Mouse (Mus musculus) heart, embryonic 14.5 days (tissue): ENCODE results near the gene Mthfd1l. TPM values are rescaled to one million over a fixed set of nuclear protein-coding genes. Genes with fewer than 3 reads are reported as not detected.
A peak's percentile ranks its signal among the peaks of the same experiment; 100 is the strongest.
"Not testable (repeated sequence)": the region's sequence is repeated elsewhere in the genome, so short reads cannot be mapped to it uniquely, and the experiment has no call there.

ENCODE experiments used
- ATAC-seq: fragments of 200-750 bp; cut with Nextera tagmentation; 2 replicates; pipeline ENCODE4 v1.8.0; 2017; ENCODE audit warnings: low read depth, moderate TSS enrichment; ENCODE audit not compliant: insufficient number of reproducible peaks, insufficient read depth, low FRiP score
- H3K27ac ChIP-seq, 2 experiments: fragments of 200-500 bp in 1 of 2; fragments of 300-500 bp in 1 of 2; sonication (generic) in 1 of 2; replicated peaks in 1 of 2; 2 replicates each; pipeline ENCODE4 v1.5.1; 2012 to 2014; ENCODE audit warnings: low read depth in 2 of 2, low read length in 2 of 2, control low read depth in 1 of 2, mild to moderate bottlenecking in 1 of 2, mixed read lengths in 1 of 2; ENCODE audit not compliant: control insufficient read depth in 1 of 2, insufficient read depth in 1 of 2
- H3K27me3 ChIP-seq: fragments of 300-500 bp; sonication (generic); 2 replicates; pipeline ENCODE4 v1.6.1; 2014; ENCODE audit warnings: mild to moderate bottlenecking, low read length, control low read depth; ENCODE audit not compliant: control insufficient read depth, insufficient read depth
- H3K36me3 ChIP-seq: fragments of 300-500 bp; sonication (generic); 2 replicates; pipeline ENCODE4 v1.6.1; 2014; ENCODE audit warnings: mild to moderate bottlenecking, control low read depth, low read length, mixed read lengths; ENCODE audit not compliant: control insufficient read depth, insufficient read depth
- H3K4me1 ChIP-seq, 2 experiments: fragments of 200-500 bp in 1 of 2; fragments of 300-500 bp in 1 of 2; sonication (generic) in 1 of 2; 2 replicates each; pipeline ENCODE4 v1.6.1; 2012 to 2014; ENCODE audit warnings: low read length in 2 of 2, control low read depth in 1 of 2, mixed read lengths in 1 of 2; ENCODE audit not compliant: control insufficient read depth in 2 of 2, insufficient read depth in 2 of 2
- H3K4me2 ChIP-seq: fragments of 300-500 bp; sonication (generic); 2 replicates; pipeline ENCODE4 v1.6.1; 2014; ENCODE audit warnings: mild to moderate bottlenecking, low read length
- H3K4me3 ChIP-seq, 2 experiments: fragments of 200-500 bp in 1 of 2; fragments of 300-500 bp in 1 of 2; sonication (generic) in 1 of 2; 2 replicates each; pipeline ENCODE4 v1.5.1; 2012 to 2014; ENCODE audit warnings: low read length in 2 of 2, mild to moderate bottlenecking in 2 of 2, control low read depth in 1 of 2, low read depth in 1 of 2, moderate library complexity in 1 of 2; ENCODE audit not compliant: control insufficient read depth in 1 of 2, insufficient read depth in 1 of 2
- H3K9ac ChIP-seq: fragments of 300-500 bp; sonication (generic); 2 replicates; pipeline ENCODE4 v1.6.1; 2014; ENCODE audit warnings: mild to moderate bottlenecking, low read length
- H3K9me3 ChIP-seq: fragments of 300-500 bp; sonication (generic); 2 replicates; pipeline ENCODE4 v1.6.1; 2016; ENCODE audit warnings: low read length, control low read depth; ENCODE audit not compliant: control insufficient read depth
- WGBS: fragments of 180-500 bp; shearing (Covaris S2); extraction: QIAGEN DNeasy Blood & Tissue Kit; methylation state at CpG from one replicate; pipeline ENCODE4 v1.1.7; 2014; 5-methylcytosine and 5-hydroxymethylcytosine counted together
- polyA plus RNA-seq: library from polyadenylated mRNA; unstranded; fragments of >200 nt; fragmentation: Nextera tagmentation; extraction: Ambion mirVana; gene quantifications from 2 replicates; pipeline ENCODE4 v1.2.1, GENCODE M21; 2014

Mthfd1l gene
- polyA plus RNA-seq, 1 experiment from 2014 or later, result 8.8 TPM

GRCm38 (mm10) chr10:4199926-4200325, 227.0 kb downstream of the Mthfd1l start:
- no peak for ATAC-seq
- no peak overlapping the region for H3K4me3 ChIP-seq
- H3K4me1 ChIP-seq, result no peaks in the 10 kb centered on the region
- no peak overlapping the region for H3K27ac ChIP-seq
- H3K27me3 ChIP-seq, result no peaks in the 10 kb centered on the region
- H3K36me3 ChIP-seq, result no peaks in the 10 kb centered on the region
- H3K4me2 ChIP-seq, result no peak overlapping the region
- no peaks in the 10 kb centered on the region for H3K9me3 ChIP-seq
- 75% methylated on average over 6 of the region's 6 CpGs for WGBS
- H3K9ac ChIP-seq, result no peak overlapping the region

GRCm38 (mm10) chr10:4200546-4201104, 227.7 kb downstream of the Mthfd1l start:
- H3K36me3 ChIP-seq, result no peaks in the 10 kb centered on the region
- ATAC-seq, result no peak
- H3K4me3 ChIP-seq, result no peak overlapping the region
- no peaks in the 10 kb centered on the region for H3K4me1 ChIP-seq
- H3K27ac ChIP-seq, result no peak overlapping the region
- H3K9ac ChIP-seq, result no peak overlapping the region
- H3K9me3 ChIP-seq, result no peaks in the 10 kb centered on the region
- no peaks in the 10 kb centered on the region for H3K27me3 ChIP-seq
- WGBS, result 83% methylated on average over 5 of the region's 5 CpGs
- H3K4me2 ChIP-seq, result no peak overlapping the region

- Histone ChIP-seq H3K9me3 (no peaks in the 10 kb centered on the region), H3K27me3 (no peaks in the 10 kb centered on the region), H3K4me2 (no peak overlapping the region), H3K9ac (no peak overlapping the region), H3K4me3 (no peak overlapping the region), H3K4me1 (no peaks in the 10 kb centered on the region), H3K27ac (no peak overlapping the region), H3K36me3 (no peaks in the 10 kb centered on the region)
- ATAC-seq, result no peak
- WGBS, result 91% methylated on average over 4 of the region's 4 CpGs
These were observed 228.2 kb downstream of the Mthfd1l start for GRCm38 (mm10) chr10:4201141-4201540.

GRCm38 (mm10) chr10:4203651-4204050, 230.7 kb downstream of the Mthfd1l start:
- not testable (repeated sequence) for H3K36me3 ChIP-seq, H3K4me2 ChIP-seq, H3K4me1 ChIP-seq, H3K9me3 ChIP-seq, H3K9ac ChIP-seq, ATAC-seq, H3K27me3 ChIP-seq, H3K4me3 ChIP-seq, H3K27ac ChIP-seq
- 30% methylated on average over 5 of the region's 6 CpGs for WGBS

- no peak overlapping the region for H3K4me2 ChIP-seq
- H3K4me1 ChIP-seq, result peaks cover 0 to 2% of the 10 kb centered on the region in 2 experiments; a peak in 1 of 4 replicates
- 80% methylated on average over 15 of the region's 15 CpGs for WGBS
- H3K9ac ChIP-seq, result no peak overlapping the region
- H3K9me3 ChIP-seq, result no peaks in the 10 kb centered on the region
- no peaks in the 10 kb centered on the region for H3K36me3 ChIP-seq
- no peak for ATAC-seq
- no peak overlapping the region for H3K4me3 ChIP-seq
- no peaks in the 10 kb centered on the region for H3K27me3 ChIP-seq
- no peak overlapping the region for H3K27ac ChIP-seq
These were observed 236.1 kb downstream of the Mthfd1l start for GRCm38 (mm10) chr10:4209040-4209439.

GRCm38 (mm10) chr10:4210313-4211066, 237.6 kb downstream of the Mthfd1l start:
- Histone ChIP-seq H3K27ac (no peak overlapping the region), H3K36me3 (no peaks in the 10 kb centered on the region), H3K9ac (peak overlapping the region; percentile 45), H3K27me3 (no peaks in the 10 kb centered on the region), H3K9me3 (no peaks in the 10 kb centered on the region), H3K4me3 (peak overlapping the region; percentile 19 to 30), H3K4me2 (peak overlapping the region; percentile 67), H3K4me1 (peaks cover 0 to 2% of the 10 kb centered on the region in 2 experiments; a peak in 1 of 4 replicates)
- 24% methylated on average over 24 of the region's 24 CpGs for WGBS
- ATAC-seq, result no peak

- ATAC-seq, result no peak
- Histone ChIP-seq H3K36me3 (no peaks in the 10 kb centered on the region), H3K27ac (no peak overlapping the region), H3K4me1 (peaks cover 0 to 2% of the 10 kb centered on the region in 2 experiments; a peak in 1 of 4 replicates), H3K9me3 (no peaks in the 10 kb centered on the region), H3K27me3 (no peaks in the 10 kb centered on the region), H3K9ac (no peak overlapping the region), H3K4me2 (peak overlapping the region; percentile 67), H3K4me3 (no peak overlapping the region)
- 87% methylated on average over 4 of the region's 4 CpGs for WGBS
These were observed 238.1 kb downstream of the Mthfd1l start for GRCm38 (mm10) chr10:4211067-4211447.
